Mouse (Mus musculus) cerebellum, adult 2 months (tissue): ENCODE data around the gene Vwa5b1. TPM values are rescaled to one million over a fixed set of nuclear protein-coding genes. Genes with fewer than 3 reads are reported as not detected.

Experiments used
- DNase-seq, 2 experiments: peaks; one replicate each; pipeline ENCODE4 v3.0.0; 2021
- H3K27ac ChIP-seq: fragments of 200-500 bp; 2 replicates; pipeline ENCODE4 v1.5.1; 2012; ENCODE audit warnings: low read length, control low read depth, inconsistent platforms; ENCODE audit not compliant: insufficient read depth
- H3K27me3 ChIP-seq: fragments of 200-500 bp; 2 replicates; pipeline ENCODE4 v1.6.1; 2012; ENCODE audit warnings: inconsistent platforms, mild to moderate bottlenecking, low read length, moderate library complexity; ENCODE audit not compliant: control insufficient read depth, insufficient read depth
- H3K4me1 ChIP-seq: fragments of 200-500 bp; 2 replicates; pipeline ENCODE4 v1.6.1; 2011; ENCODE audit warnings: low read length; ENCODE audit not compliant: control insufficient read depth, insufficient read depth
- H3K4me3 ChIP-seq: fragments of 200-500 bp; replicated peaks from 2 replicates; pipeline ENCODE3; 2011; ENCODE audit warnings: mild to moderate bottlenecking, low read depth, low read length, control low read depth; ENCODE audit not compliant: insufficient read depth
- CTCF ChIP-seq: fragments of 200-500 bp; IDR thresholded peaks from 2 replicates; pipeline ENCODE4 v1.5.1; 2011; ENCODE audit warnings: low read depth, mild to moderate bottlenecking, control low read depth, low read length, moderate library complexity, borderline replicate concordance; ENCODE audit not compliant: insufficient read depth
- POLR2A ChIP-seq: fragments of 200-500 bp; IDR thresholded peaks from 2 replicates; pipeline ENCODE4 v1.6.1; 2011; ENCODE audit warnings: low read length, control low read depth, borderline replicate concordance; ENCODE audit not compliant: insufficient read depth
- WGBS: fragments of 180-500 bp; shearing (Covaris S2); methylation state at CpG from one replicate; pipeline ENCODE4 v1.1.7; 2018; 5-methylcytosine and 5-hydroxymethylcytosine counted together
- polyA plus RNA-seq: library from polyadenylated mRNA; depleted of rRNA; stranded (reverse); fragments of >200 nt; gene quantifications from 2 replicates; pipeline ENCODE4 v1.2.3, GENCODE M21; 2012

The Vwa5b1 gene
- polyA plus RNA-seq, 1 experiment, result 2.7 TPM

- no peak overlapping the region for H3K27ac ChIP-seq
- no peaks in the 10 kb centered on the region for H3K27me3 ChIP-seq
- WGBS, result 12% methylated on average over 1 of the region's 1 CpGs
- DNase-seq, result no peak
- H3K4me3 ChIP-seq, result no peak overlapping the region
- TF ChIP-seq CTCF, result no peak
- TF ChIP-seq POLR2A, result no peak
- peaks cover 5% of the 10 kb centered on the region; the same call in 1 of the 2 replicates for H3K4me1 ChIP-seq
Measured at GRCm38 (mm10) chr4:138553116-138553515, 82.6 kb downstream of the Vwa5b1 start.

- H3K27me3 ChIP-seq, result no peaks in the 10 kb centered on the region
- H3K4me3 ChIP-seq, result no peak overlapping the region
- TF ChIP-seq CTCF (no peak), POLR2A (no peak)
- H3K4me1 ChIP-seq, result peaks cover 5% of the 10 kb centered on the region; the same call in 1 of the 2 replicates
- WGBS, result 80% methylated on average over 5 of the region's 5 CpGs
- DNase-seq, result no peak
- H3K27ac ChIP-seq, result no peak overlapping the region
Measured at GRCm38 (mm10) chr4:138551601-138552000, 84.1 kb downstream of the Vwa5b1 start.

GRCm38 (mm10) chr4:138550557-138550956, 85.1 kb downstream of the Vwa5b1 start:
- no peak overlapping the region for H3K4me3 ChIP-seq
- WGBS, result 77% methylated on average over 5 of the region's 5 CpGs
- no peaks in the 10 kb centered on the region for H3K27me3 ChIP-seq
- no peak overlapping the region for H3K27ac ChIP-seq
- DNase-seq, result no peak
- H3K4me1 ChIP-seq, result peaks cover 3% of the 10 kb centered on the region; the same call in 1 of the 2 replicates
- no peak for TF ChIP-seq CTCF
- no peak for TF ChIP-seq POLR2A

GRCm38 (mm10) chr4:138548960-138549359, 86.7 kb downstream of the Vwa5b1 start:
- no peak overlapping the region for H3K27ac ChIP-seq
- DNase-seq, result no peak
- whole genome bisulfite sequencing, result 85% methylated on average over 4 of the region's 4 CpGs

GRCm38 (mm10) chr4:138548124-138548561, 87.5 kb downstream of the Vwa5b1 start:
- Histone ChIP-seq H3K4me3 (no peak overlapping the region), H3K4me1 (no peaks in the 10 kb centered on the region), H3K27me3 (no peaks in the 10 kb centered on the region), H3K27ac (no peak overlapping the region)
- no peak for DNase-seq
- 37% methylated on average over 10 of the region's 10 CpGs for WGBS
- TF ChIP-seq POLR2A (no peak), CTCF (no peak)

More at GRCm38 (mm10) chr4:138548960-138549359, 86.7 kb downstream of the Vwa5b1 start:
- no peaks in the 10 kb centered on the region for H3K4me1 ChIP-seq
- TF ChIP-seq POLR2A, result no peak
- no peak for TF ChIP-seq CTCF
- no peaks in the 10 kb centered on the region for H3K27me3 ChIP-seq
- no peak overlapping the region for H3K4me3 ChIP-seq

GRCm38 (mm10) chr4:138547556-138547955, 88.1 kb downstream of the Vwa5b1 start:
- TF ChIP-seq CTCF (no peak), POLR2A (no peak)
- 29% methylated on average over 10 of the region's 10 CpGs for WGBS
- H3K27me3 ChIP-seq, result no peaks in the 10 kb centered on the region
- no peaks in the 10 kb centered on the region; the same call in 1 of the 2 replicates for H3K4me1 ChIP-seq
- no peak overlapping the region for H3K4me3 ChIP-seq
- no peak for DNase-seq
- H3K27ac ChIP-seq, result no peak overlapping the region

- Histone ChIP-seq H3K4me1 (no peaks in the 10 kb centered on the region; the same call in 1 of the 2 replicates), H3K27me3 (no peaks in the 10 kb centered on the region), H3K27ac (no peak overlapping the region), H3K4me3 (no peak overlapping the region)
- no peak for TF ChIP-seq POLR2A
- peak; percentile 18; the same call in 1 of the 2 replicates for TF ChIP-seq CTCF
- DNase-seq, result no peak
- 61% methylated on average over 6 of the region's 6 CpGs for WGBS
Measured at GRCm38 (mm10) chr4:138547041-138547440, 88.6 kb downstream of the Vwa5b1 start.

- Histone ChIP-seq H3K4me1 (no peaks in the 10 kb centered on the region; the same call in 1 of the 2 replicates), H3K4me3 (no peak overlapping the region), H3K27me3 (no peaks in the 10 kb centered on the region), H3K27ac (no peak overlapping the region)
- no peak for TF ChIP-seq CTCF
- no peak for TF ChIP-seq POLR2A
- 25% methylated on average over 11 of the region's 11 CpGs for WGBS
- DNase-seq, result no peak
Measured at GRCm38 (mm10) chr4:138546241-138546640, 89.4 kb downstream of the Vwa5b1 start.
